Mouse (Mus musculus): Measurements from ENCODE around the gene Ankrd36.

DNA sequence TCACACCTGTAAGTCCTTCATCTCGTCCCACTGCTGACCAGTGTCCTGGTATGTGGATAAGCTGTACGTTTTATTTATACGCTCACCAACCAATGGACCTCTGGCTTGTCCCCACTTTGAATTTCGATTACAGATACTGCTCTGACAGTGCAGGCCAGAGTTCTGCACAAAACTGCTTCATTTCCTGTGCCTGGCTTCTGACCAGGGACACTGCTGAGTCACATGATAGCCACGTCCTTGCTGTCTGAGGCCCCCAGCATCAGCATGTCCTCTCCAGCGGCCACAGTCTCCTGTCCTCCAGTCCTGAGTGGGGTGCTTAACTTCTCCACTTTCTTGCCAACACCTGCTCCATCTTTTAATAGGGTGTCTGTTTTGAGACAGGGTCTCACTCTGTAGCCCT, 113.1 kb downstream of the Ankrd36 start:
- TF ChIP-seq CTCF (IDR thresholded peaks at IDR 0.05; ENCODE audit: extremely low read depth, insufficient read length, insufficient replicate concordance, low read depth, low read length) (no peak), POLR2A (IDR thresholded peaks at IDR 0.05; ENCODE audit: low read depth, low read length) (no peak)

All from small intestine, adult 2 months (tissue).